Mouse (Mus musculus) olfactory bulb, adult 2 months (tissue): Measurements from ENCODE around the gene Olfr1206. TPM values are rescaled to one million over a fixed set of nuclear protein-coding genes. Genes with fewer than 3 reads are reported as not detected.

ENCODE experiments used
- H3K27ac ChIP-seq: fragments of 200-500 bp; 2 replicates; pipeline ENCODE4 v1.5.1; 2012; ENCODE audit warnings: low read depth, low read length; ENCODE audit not compliant: insufficient read depth
- H3K4me1 ChIP-seq: fragments of 200-500 bp; 2 replicates; pipeline ENCODE4 v1.6.1; 2012; ENCODE audit warnings: low read length; ENCODE audit not compliant: control insufficient read depth, insufficient read depth
- H3K4me3 ChIP-seq: fragments of 200-500 bp; 2 replicates; pipeline ENCODE4 v1.5.1; 2012; ENCODE audit warnings: mild to moderate bottlenecking, low read depth, low read length, moderate library complexity; ENCODE audit not compliant: insufficient read depth
- CTCF ChIP-seq: fragments of 200-500 bp; IDR thresholded peaks from 2 replicates; pipeline ENCODE4 v1.5.1; 2012; ENCODE audit warnings: low read depth, mild to moderate bottlenecking, low read length, moderate library complexity; ENCODE audit not compliant: insufficient read depth
- POLR2A ChIP-seq: fragments of 200-500 bp; IDR thresholded peaks from 2 replicates; pipeline ENCODE4 v1.6.1; 2012; ENCODE audit warnings: mild to moderate bottlenecking, low read depth, low read length, moderate library complexity; ENCODE audit not compliant: insufficient read depth
- WGBS: fragments of 180-500 bp; shearing (Covaris S2); methylation state at CpG from one replicate; pipeline ENCODE4 v1.1.7; 2018; 5-methylcytosine and 5-hydroxymethylcytosine counted together
- polyA plus RNA-seq: library from polyadenylated mRNA; stranded (reverse); fragments of >200 nt; gene quantifications from 2 replicates; pipeline ENCODE4 v1.2.4, GENCODE M21; 2012; ENCODE audit warnings: low replicate concordance; ENCODE audit not compliant: missing spikeins, insufficient read depth, insufficient read length

Gene Olfr1206
- polyA plus RNA-seq = not detected in 2 replicates

GRCm38 (mm10) chr2:88862931-88863330, at the start of gene Olfr1206:
Gene Olfr1206 (plus strand): TSS chr2:88863231.
- WGBS = 77% methylated on average over 2 of the region's 2 CpGs
- Histone ChIP-seq H3K4me1 (no peaks in the 10 kb centered on the region), H3K27ac (no peak within 1 kb of the TSS), H3K4me3 (no peak within 1 kb of the TSS)
- no peak for TF ChIP-seq CTCF

GRCm38 (mm10) chr2:88814196-88814595, 48.8 kb upstream of the Olfr1206 start, which contains the start of gene Olfr1202:
Gene Olfr1202 (plus strand): TSS chr2:88814496.
- no peak for TF ChIP-seq POLR2A
- TF ChIP-seq CTCF = no peak
- Histone ChIP-seq H3K4me3 (no peak within 1 kb of the TSS), H3K27ac (no peak within 1 kb of the TSS), H3K4me1 (no peaks in the 10 kb centered on the region)
- WGBS = 80% methylated on average over 1 of the region's 1 CpGs

GRCm38 (mm10) chr2:88829437-88829836, 33.6 kb upstream of the Olfr1206 start, which contains the start of gene Olfr1205:
Gene Olfr1205 (plus strand): TSS chr2:88829737.
- 82% methylated on average over 2 of the region's 2 CpGs for WGBS
- TF ChIP-seq CTCF (no peak), POLR2A (no peak)

GRCm38 (mm10) chr2:88838477-88838876, 24.6 kb upstream of the Olfr1206 start:
- WGBS = 89% methylated on average over 2 of the region's 2 CpGs
- no peak overlapping the region for H3K4me3 ChIP-seq

More at GRCm38 (mm10) chr2:88829437-88829836, 33.6 kb upstream of the Olfr1206 start, which contains the start of gene Olfr1205:
- Histone ChIP-seq H3K4me3 (no peak within 1 kb of the TSS), H3K4me1 (no peaks in the 10 kb centered on the region), H3K27ac (no peak within 1 kb of the TSS)

GRCm38 (mm10) chr2:88848992-88849391, 14.0 kb upstream of the Olfr1206 start, which contains the start of gene Olfr1204:
Gene Olfr1204 (plus strand): TSS chr2:88849292.
- TF ChIP-seq CTCF (no peak), POLR2A (no peak)
- no peak within 1 kb of the TSS for H3K4me3 ChIP-seq
- no peaks in the 10 kb centered on the region for H3K4me1 ChIP-seq
- no peak within 1 kb of the TSS for H3K27ac ChIP-seq
- WGBS = 95% methylated on average over 1 of the region's 1 CpGs

More at GRCm38 (mm10) chr2:88838477-88838876, 24.6 kb upstream of the Olfr1206 start:
- no peak for TF ChIP-seq CTCF
- TF ChIP-seq POLR2A = no peak
- no peaks in the 10 kb centered on the region for H3K4me1 ChIP-seq
- no peak overlapping the region for H3K27ac ChIP-seq

- Histone ChIP-seq H3K27ac (no peak within 1 kb of the TSS), H3K4me3 (no peak within 1 kb of the TSS), H3K4me1 (no peaks in the 10 kb centered on the region)
- no peak for TF ChIP-seq CTCF
- TF ChIP-seq POLR2A = no peak
Observed at GRCm38 (mm10) chr2:88902211-88902610, 39.2 kb downstream of the Olfr1206 start, which contains the start of gene Olfr1208. Gene Olfr1208 (minus strand): TSS chr2:88902311.

GRCm38 (mm10) chr2:88915057-88915456, 52.0 kb downstream of the Olfr1206 start, which contains the start of gene Olfr1209:
Gene Olfr1209 (minus strand): TSS chr2:88915157.
- WGBS = 92% methylated on average over 3 of the region's 3 CpGs
- H3K27ac ChIP-seq = no peak within 1 kb of the TSS
- no peak for TF ChIP-seq CTCF
- no peak for TF ChIP-seq POLR2A
- no peaks in the 10 kb centered on the region for H3K4me1 ChIP-seq
- H3K4me3 ChIP-seq = no peak within 1 kb of the TSS

Other genes with a start within 250 kb of the Olfr1206 start
- not detected in 2 replicates for gene Olfr1191-ps1, start 222.7 kb upstream of the Olfr1206 start, polyA plus RNA-seq
- 63.7 TPM in 1 of 2 replicates, not detected in the other for gene Olfr1192-ps1, start 214.7 kb upstream of the Olfr1206 start, polyA plus RNA-seq
- gene Olfr1193, start 187.6 kb upstream of the Olfr1206 start, polyA plus RNA-seq = not detected in 2 replicates
- not detected in 2 replicates for gene Olfr1195, start 174.0 kb upstream of the Olfr1206 start, polyA plus RNA-seq
- not detected in 2 replicates for gene Olfr1196, start 158.6 kb upstream of the Olfr1206 start, polyA plus RNA-seq
- not detected in 2 replicates for gene Olfr1197, start 130.9 kb upstream of the Olfr1206 start, polyA plus RNA-seq
- not detected in 2 replicates for gene Olfr1198, start 111.9 kb upstream of the Olfr1206 start, polyA plus RNA-seq
- not detected in 2 replicates for gene Olfr1199, start 102.8 kb upstream of the Olfr1206 start, polyA plus RNA-seq
- not detected in 2 replicates for gene Olfr1200, start 92.7 kb upstream of the Olfr1206 start, polyA plus RNA-seq
- not detected in 2 replicates for gene Olfr1201, start 70.2 kb upstream of the Olfr1206 start, polyA plus RNA-seq
- gene Olfr1202, start 48.7 kb upstream of the Olfr1206 start, polyA plus RNA-seq = not detected in 2 replicates
- not detected in 2 replicates for gene Olfr1205, start 33.5 kb upstream of the Olfr1206 start, polyA plus RNA-seq
- not detected in 2 replicates for gene Olfr1204, start 13.9 kb upstream of the Olfr1206 start, polyA plus RNA-seq
- gene Olfr1208, start 39.1 kb downstream of the Olfr1206 start, polyA plus RNA-seq = not detected in 2 replicates
- not detected in 2 replicates for gene Olfr1209, start 51.9 kb downstream of the Olfr1206 start, polyA plus RNA-seq
- gene Olfr1211, start 74.9 kb downstream of the Olfr1206 start, polyA plus RNA-seq = not detected in 2 replicates
- gene Olfr1212, start 90.7 kb downstream of the Olfr1206 start, polyA plus RNA-seq = not detected in 2 replicates
- gene Gm13762, start 117.0 kb downstream of the Olfr1206 start, polyA plus RNA-seq = not detected in 2 replicates
- gene Olfr1214, start 129.4 kb downstream of the Olfr1206 start, polyA plus RNA-seq = not detected in 2 replicates
- gene Olfr1215, start 143.7 kb downstream of the Olfr1206 start, polyA plus RNA-seq = not detected in 2 replicates
- not detected in 2 replicates for gene Olfr1216, start 155.1 kb downstream of the Olfr1206 start, polyA plus RNA-seq
- not detected in 2 replicates for gene Olfr1217, start 168.8 kb downstream of the Olfr1206 start, polyA plus RNA-seq
- gene Olfr1218, start 198.0 kb downstream of the Olfr1206 start, polyA plus RNA-seq = not detected in 2 replicates
- gene Olfr1219, start 220.3 kb downstream of the Olfr1206 start, polyA plus RNA-seq = not detected in 2 replicates
- gene Olfr1220, start 243.6 kb downstream of the Olfr1206 start, polyA plus RNA-seq = not detected in 2 replicates